ENCODE assay signal across 30 mouse cellular contexts in genomic region chr5:123180390-123180789, GRCm38 (mm10). TPM values are rescaled to one million over a fixed set of nuclear protein-coding genes. Genes with fewer than 3 reads are reported as not detected.
A peak's percentile ranks its signal among the peaks of the same experiment; 100 is the strongest.
DNase-seq lines count a peak whose midpoint lies in the region; ATAC-seq and TF ChIP-seq lines count a peak whose summit lies in the region.
"Had no signal": no experiment of that assay in that cellular context is flagged by ENCODE, and none has a peak within 500 bp of the region (broad histone marks: within the 10 kb centered on the region; RNA-seq: fewer than 3 reads in every experiment).

No protein-coding gene starts in this region.

- no peaks in the 10 kb centered on the region for H3K36me3 ChIP-seq in kidney, adult 2 months (ENCODE audit: control insufficient read depth, insufficient read depth, low read length)
- H3K36me3 ChIP-seq in kidney, embryonic 16.5 days (ENCODE audit: insufficient read depth, low read length) = no peaks in the 10 kb centered on the region
- H3K36me3 ChIP-seq in liver, adult 2 months (ENCODE audit: control insufficient read depth, insufficient read depth, low read length) = peaks cover 44% of the 10 kb centered on the region
- no peaks in the 10 kb centered on the region for H3K36me3 ChIP-seq in liver, embryonic 12.5 days
- H3K36me3 ChIP-seq in liver, embryonic 16.5 days (ENCODE audit: control insufficient read depth, insufficient read depth) = no peaks in the 10 kb centered on the region; the same call in 1 of the 2 replicates
- H3K36me3 ChIP-seq in liver, postnatal 0 days (replicated peaks; ENCODE audit: insufficient read depth, low read length) = peaks cover 12% of the 10 kb centered on the region
- H3K36me3 ChIP-seq: embryonic facial prominence, embryonic 12.5 days; embryonic facial prominence, embryonic 15.5 days; forebrain, embryonic 12.5 days; heart, embryonic 10.5 days; heart, embryonic 13.5 days had no signal

- H3K4me1 ChIP-seq in kidney, adult 2 months (ENCODE audit: control insufficient read depth, insufficient read depth, low read length) = no peaks in the 10 kb centered on the region
- no peaks in the 10 kb centered on the region for H3K4me1 ChIP-seq in kidney, embryonic 16.5 days (ENCODE audit: insufficient read depth, low read length)
- peaks cover 23% of the 10 kb centered on the region for H3K4me1 ChIP-seq in liver, adult 2 months (ENCODE audit: control insufficient read depth, insufficient read depth, low read length)
- peaks cover 14% of the 10 kb centered on the region; the same call in 1 of the 2 replicates for H3K4me1 ChIP-seq in liver, embryonic 12.5 days
- H3K4me1 ChIP-seq in liver, embryonic 16.5 days (ENCODE audit: control insufficient read depth, low read depth, low read length) = peaks cover 4% of the 10 kb centered on the region
- no peaks in the 10 kb centered on the region; the same call in 1 of the 2 replicates for H3K4me1 ChIP-seq in liver, postnatal 0 days (ENCODE audit: insufficient read depth)
- H3K4me1 ChIP-seq: embryonic facial prominence, embryonic 12.5 days; embryonic facial prominence, embryonic 15.5 days; forebrain, embryonic 12.5 days; heart, embryonic 10.5 days; heart, embryonic 13.5 days had no signal

- H3K79me2 ChIP-seq in liver, adult 2 months (ENCODE audit: control insufficient read depth, insufficient read depth, low read length) = peaks cover 3% of the 10 kb centered on the region; the same call in 1 of the 2 replicates

- H3K27ac ChIP-seq in kidney, adult 2 months (ENCODE audit: insufficient read depth, low read depth, low read length) = no peak overlapping the region
- no peak overlapping the region for H3K27ac ChIP-seq in kidney, embryonic 16.5 days (ENCODE audit: low read length)
- H3K27ac ChIP-seq in liver, adult 2 months (replicated peaks; ENCODE audit: insufficient read depth, low read depth, low read length) = peak overlapping the region; percentile 84
- no peak overlapping the region for H3K27ac ChIP-seq in liver, embryonic 12.5 days
- no peak overlapping the region for H3K27ac ChIP-seq in liver, embryonic 16.5 days (ENCODE audit: low read length)
- H3K27ac ChIP-seq in liver, postnatal 0 days (ENCODE audit: low read depth) = 0 out of 2 replicates have a peak overlapping the region, but pooled peaks have one; percentile 92
- H3K27ac ChIP-seq: embryonic facial prominence, embryonic 12.5 days; embryonic facial prominence, embryonic 15.5 days; forebrain, embryonic 12.5 days; heart, adult 2 months; heart, embryonic 10.5 days; heart, embryonic 13.5 days; hindbrain, embryonic 14.5 days had no signal

- H3K27me3 ChIP-seq in kidney, adult 2 months (replicated peaks; ENCODE audit: control insufficient read depth, insufficient read depth, low read length) = no peaks in the 10 kb centered on the region
- no peaks in the 10 kb centered on the region for H3K27me3 ChIP-seq in kidney, embryonic 16.5 days (ENCODE audit: insufficient read depth, low read length)
- H3K27me3 ChIP-seq in liver, adult 2 months (ENCODE audit: control insufficient read depth, insufficient read depth, low read length) = no peaks in the 10 kb centered on the region
- peaks cover 28% of the 10 kb centered on the region for H3K27me3 ChIP-seq in liver, embryonic 12.5 days (replicated peaks)
- no peaks in the 10 kb centered on the region; the same call in 1 of the 2 replicates for H3K27me3 ChIP-seq in liver, embryonic 16.5 days (ENCODE audit: control insufficient read depth, insufficient read depth, low read depth, low read length)
- no peaks in the 10 kb centered on the region for H3K27me3 ChIP-seq in liver, postnatal 0 days (ENCODE audit: insufficient read depth, low read length)
- H3K27me3 ChIP-seq: embryonic facial prominence, embryonic 12.5 days; embryonic facial prominence, embryonic 15.5 days; forebrain, embryonic 12.5 days had no signal

- H3K9ac ChIP-seq in kidney, embryonic 16.5 days (replicated peaks; ENCODE audit: low read length) = no peak overlapping the region
- H3K9ac ChIP-seq in liver, adult 2 months (ENCODE audit: low read depth, low read length) = peak overlapping the region; percentile 79
- H3K9ac ChIP-seq in liver, embryonic 12.5 days = no peak overlapping the region
- H3K9ac ChIP-seq in liver, embryonic 16.5 days (ENCODE audit: low read depth, low read length) = no peak overlapping the region
- peak overlapping the region; percentile 63 for H3K9ac ChIP-seq in liver, postnatal 0 days (replicated peaks)
- H3K9ac ChIP-seq: embryonic facial prominence, embryonic 12.5 days; embryonic facial prominence, embryonic 15.5 days; forebrain, embryonic 12.5 days; heart, embryonic 13.5 days; hindbrain, embryonic 14.5 days had no signal

- DNase-seq in kidney, adult 2 months = peak; percentile 61
- peak; percentile 70 for DNase-seq in liver, adult 2 months (ENCODE audit: extremely low read depth, low read depth, low spot score)
- no peak for DNase-seq in liver, postnatal 0 days
- DNase-seq: adrenal gland, adult 2 months; adrenal gland, postnatal 14 days; cerebellum, adult 11 months; cerebellum, adult 2 months; cerebellum, adult 9-11 months; cerebellum, postnatal 25 days; gastrocnemius, postnatal 10 days; gastrocnemius, postnatal 36 days; heart, adult 2 months; heart, postnatal 14 days; heart, postnatal 4 days had no signal

- TF ChIP-seq POLR2A in kidney, adult 2 months (IDR thresholded peaks at IDR 0.05; ENCODE audit: low read depth, low read length) = no peak
- TF ChIP-seq POLR2A in liver, adult 2 months (IDR thresholded peaks at IDR 0.05; ENCODE audit: extremely low read depth, insufficient read depth, low read length) = peak; percentile 77

- no peak for TF ChIP-seq CTCF in kidney, adult 2 months (conservative IDR thresholded peaks at IDR 0.05; ENCODE audit: insufficient read depth, insufficient read length, low read depth, low read length)
- TF ChIP-seq CTCF in liver, adult 2 months (IDR thresholded peaks at IDR 0.05; ENCODE audit: low read depth, low read length) = 0 out of 2 replicates have a peak, but pooled peaks have one; percentile 29
- no peak for TF ChIP-seq CTCF in liver, postnatal 0 days (IDR thresholded peaks at IDR 0.05; ENCODE audit: low read depth)

- H3K4me3 ChIP-seq in kidney, adult 2 months (ENCODE audit: insufficient read depth, low read depth, low read length) = peak overlapping the region; percentile 19; the same call in 1 of the 2 replicates
- H3K4me3 ChIP-seq in kidney, embryonic 16.5 days (ENCODE audit: low read length) = no peak overlapping the region
- peak overlapping the region; percentile 51 for H3K4me3 ChIP-seq in liver, adult 2 months (ENCODE audit: insufficient read depth, low read depth, low read length)
- H3K4me3 ChIP-seq in liver, embryonic 12.5 days = no peak overlapping the region
- peak overlapping the region; percentile 1; the same call in 1 of the 2 replicates for H3K4me3 ChIP-seq in liver, embryonic 16.5 days (ENCODE audit: low read depth, low read length)
- H3K4me3 ChIP-seq in liver, postnatal 0 days (ENCODE audit: low read depth, low read length) = no peak overlapping the region
- H3K4me3 ChIP-seq: embryonic facial prominence, embryonic 12.5 days; embryonic facial prominence, embryonic 15.5 days; forebrain, embryonic 12.5 days; heart, adult 2 months; heart, embryonic 10.5 days; heart, embryonic 13.5 days had no signal

- no peak for TF ChIP-seq EP300 in liver, postnatal 0 days (IDR thresholded peaks at IDR 0.05; ENCODE audit: low read depth)

- peaks cover 5% of the 10 kb centered on the region; the same call in 1 of the 2 replicates for H3K9me3 ChIP-seq in kidney, embryonic 16.5 days (ENCODE audit: low read length)
- no peaks in the 10 kb centered on the region for H3K9me3 ChIP-seq in liver, embryonic 12.5 days (replicated peaks)
- H3K9me3 ChIP-seq in liver, embryonic 16.5 days (replicated peaks; ENCODE audit: control insufficient read depth, low read length) = no peaks in the 10 kb centered on the region
- H3K9me3 ChIP-seq in liver, postnatal 0 days (ENCODE audit: low read length) = no peaks in the 10 kb centered on the region
- H3K9me3 ChIP-seq: embryonic facial prominence, embryonic 12.5 days; embryonic facial prominence, embryonic 15.5 days; forebrain, embryonic 12.5 days; heart, embryonic 10.5 days; heart, embryonic 13.5 days had no signal

- 91% methylated on average over 15 of the region's 15 CpGs for WGBS in kidney, adult 2 months
- WGBS in kidney, embryonic 16.5 days = 92% methylated on average over 15 of the region's 15 CpGs
- WGBS in liver, adult 2 months = 39% methylated on average over 15 of the region's 15 CpGs
- 81% methylated on average over 15 of the region's 15 CpGs for WGBS in liver, embryonic 12.5 days (ENCODE audit: insufficient replicate concordance)
- 78% methylated on average over 15 of the region's 15 CpGs for WGBS in liver, embryonic 16.5 days (ENCODE audit: insufficient replicate concordance)
- 87% methylated on average over 15 of the region's 15 CpGs for WGBS in liver, postnatal 0 days (ENCODE audit: insufficient replicate concordance)

- no peak for ATAC-seq in kidney, embryonic 16.5 days (ENCODE audit: low FRiP score, low TSS enrichment)
- no peak for ATAC-seq in liver, embryonic 12.5 days
- no peak for ATAC-seq in liver, embryonic 16.5 days (ENCODE audit: low read depth)
- ATAC-seq in liver, postnatal 0 days = no peak
- ATAC-seq: CD4-positive, CD25-positive, alpha-beta regulatory T cell, adult 4 months; forebrain, embryonic 16.5 days had no signal

- H3K4me2 ChIP-seq in kidney, embryonic 16.5 days (replicated peaks; ENCODE audit: low read depth, low read length) = no peak overlapping the region
- H3K4me2 ChIP-seq in liver, embryonic 12.5 days = no peak overlapping the region
- H3K4me2 ChIP-seq in liver, embryonic 16.5 days (ENCODE audit: low read depth, low read length) = peak overlapping the region; percentile 18; the same call in 1 of the 2 replicates
- peak overlapping the region; percentile 59 for H3K4me2 ChIP-seq in liver, postnatal 0 days (ENCODE audit: low read depth, low read length)
- H3K4me2 ChIP-seq: embryonic facial prominence, embryonic 12.5 days; embryonic facial prominence, embryonic 15.5 days; forebrain, embryonic 12.5 days; heart, embryonic 13.5 days; hindbrain, embryonic 14.5 days had no signal

RNA-seq across cellular contexts. Expression of gene Hpd, which starts 2.1 kb away (rescaled TPM):
- 418 and 439 TPM in 2 replicates for polyA plus RNA-seq in kidney, adult 2 months (2012; rRNA removed)
- polyA plus RNA-seq in kidney, embryonic 16.5 days (2015; fragmentation: Nextera tagmentation; extraction: Ambion mirVana) = 0.23 and 0.29 TPM in 2 replicates
- 3,614 and 3,656 TPM in 2 replicates for total RNA-seq in liver, adult 2 months (2014; rRNA removed)
- polyA plus RNA-seq in liver, adult 2 months (2012; rRNA removed) = 3,813 and 5,374 TPM in 2 replicates
- polyA plus RNA-seq in liver, embryonic 12.5 days (2016; fragmentation: Nextera tagmentation; extraction: Ambion mirVana) = 5.9 and 6.1 TPM in 2 replicates
- polyA plus RNA-seq in liver, embryonic 16.5 days (2015; fragmentation: Nextera tagmentation; extraction: Ambion mirVana) = 110 and 129 TPM in 2 replicates
- 638 and 713 TPM in 2 replicates for polyA plus RNA-seq in liver, postnatal 0 days (2015; fragmentation: Nextera tagmentation; extraction: Ambion mirVana)
- total RNA-seq: common myeloid progenitor, adult 5-6 weeks; granulocyte monocyte progenitor cell, adult 5-6 weeks; heart, adult 2 months; heart, postnatal 4 days; MEL had no signal
- polyA plus RNA-seq: C2C12; CD4-positive, CD25-positive, alpha-beta regulatory T cell, adult 4 months; cerebellum, adult 2 months; embryonic facial prominence, embryonic 12.5 days; embryonic facial prominence, embryonic 15.5 days; forebrain, embryonic 12.5 days; forebrain, embryonic 16.5 days; hindbrain, embryonic 11.5 days; hindbrain, embryonic 14.5 days had no signal

RNA-seq across cellular contexts. Expression of gene Psmd9, which starts 11.2 kb away (rescaled TPM):
- 34.2 and 35.1 TPM in 2 replicates for polyA plus RNA-seq in kidney, adult 2 months (2012; rRNA removed)
- 86.9 and 87.9 TPM in 2 replicates for polyA plus RNA-seq in kidney, embryonic 16.5 days (2015; fragmentation: Nextera tagmentation; extraction: Ambion mirVana)
- total RNA-seq in liver, adult 2 months (2014; rRNA removed) = 29.8 and 39.8 TPM in 2 replicates
- 26.4 and 28.5 TPM in 2 replicates for polyA plus RNA-seq in liver, adult 2 months (2012; rRNA removed)
- polyA plus RNA-seq in liver, embryonic 12.5 days (2016; fragmentation: Nextera tagmentation; extraction: Ambion mirVana) = 77.4 and 77.8 TPM in 2 replicates
- 63.8 and 73.2 TPM in 2 replicates for polyA plus RNA-seq in liver, embryonic 16.5 days (2015; fragmentation: Nextera tagmentation; extraction: Ambion mirVana)
- 116 and 120 TPM in 2 replicates for polyA plus RNA-seq in liver, postnatal 0 days (2015; fragmentation: Nextera tagmentation; extraction: Ambion mirVana)

RNA-seq across cellular contexts. Expression of gene Setd1b, which starts 38.4 kb away (rescaled TPM):
- 6.7 and 8.8 TPM in 2 replicates for polyA plus RNA-seq in kidney, adult 2 months (2012; rRNA removed)
- 8.4 and 11.0 TPM in 2 replicates for polyA plus RNA-seq in kidney, embryonic 16.5 days (2015; fragmentation: Nextera tagmentation; extraction: Ambion mirVana)
- 1.8 and 3.8 TPM in 2 replicates for total RNA-seq in liver, adult 2 months (2014; rRNA removed)
- 6.0 and 7.2 TPM in 2 replicates for polyA plus RNA-seq in liver, adult 2 months (2012; rRNA removed)
- polyA plus RNA-seq in liver, embryonic 12.5 days (2016; fragmentation: Nextera tagmentation; extraction: Ambion mirVana) = 6.0 and 6.1 TPM in 2 replicates
- 3.5 and 4.1 TPM in 2 replicates for polyA plus RNA-seq in liver, embryonic 16.5 days (2015; fragmentation: Nextera tagmentation; extraction: Ambion mirVana)
- polyA plus RNA-seq in liver, postnatal 0 days (2015; fragmentation: Nextera tagmentation; extraction: Ambion mirVana) = 3.6 and 4.3 TPM in 2 replicates

RNA-seq across cellular contexts. Expression of gene Rhof, which starts 47.9 kb away (rescaled TPM):
- polyA plus RNA-seq in kidney, adult 2 months (2012; rRNA removed) = 12.1 and 13.4 TPM in 2 replicates
- polyA plus RNA-seq in kidney, embryonic 16.5 days (2015; fragmentation: Nextera tagmentation; extraction: Ambion mirVana) = 3.2 and 3.8 TPM in 2 replicates
- 0.09 and 0.87 TPM in 2 replicates for total RNA-seq in liver, adult 2 months (2014; rRNA removed)
- polyA plus RNA-seq in liver, adult 2 months (2012; rRNA removed) = 0.61 and 0.86 TPM in 2 replicates
- 3.9 and 4.8 TPM in 2 replicates for polyA plus RNA-seq in liver, embryonic 12.5 days (2016; fragmentation: Nextera tagmentation; extraction: Ambion mirVana)
- polyA plus RNA-seq in liver, embryonic 16.5 days (2015; fragmentation: Nextera tagmentation; extraction: Ambion mirVana) = 1.7 and 2.3 TPM in 2 replicates
- 2.1 and 2.4 TPM in 2 replicates for polyA plus RNA-seq in liver, postnatal 0 days (2015; fragmentation: Nextera tagmentation; extraction: Ambion mirVana)

Comparison
In these comparisons a context has a peak if more than half of its experiments do, and no peak if none do; other contexts are left out.
1. H3K27ac ChIP-seq: peak in liver, adult 2 months (single experiment) and liver, postnatal 0 days (single experiment); none in kidney, adult 2 months (single experiment), kidney, embryonic 16.5 days (single experiment), liver, embryonic 12.5 days (single experiment) and liver, embryonic 16.5 days (single experiment).
2. H3K4me3 ChIP-seq: peak in kidney, adult 2 months (single experiment), liver, adult 2 months (single experiment) and liver, embryonic 16.5 days (single experiment); none in kidney, embryonic 16.5 days (single experiment), liver, embryonic 12.5 days (single experiment) and liver, postnatal 0 days (single experiment).
3. H3K4me2 ChIP-seq: peak in liver, embryonic 16.5 days (single experiment) and liver, postnatal 0 days (single experiment); none in kidney, embryonic 16.5 days (single experiment) and liver, embryonic 12.5 days (single experiment).
4. H3K9ac ChIP-seq: peak in liver, adult 2 months (single experiment) and liver, postnatal 0 days (single experiment); none in kidney, embryonic 16.5 days (single experiment), liver, embryonic 12.5 days (single experiment) and liver, embryonic 16.5 days (single experiment).
5. RNA of gene Hpd, which starts 2.1 kb away (polyA plus RNA-seq): 3,813 to 5,374 TPM in liver, adult 2 months, 638 to 713 TPM in liver, postnatal 0 days, 418 to 439 TPM in kidney, adult 2 months and 110 to 129 TPM in liver, embryonic 16.5 days; 5.9 to 6.1 TPM in liver, embryonic 12.5 days and 0.23 to 0.29 TPM in kidney, embryonic 16.5 days; every median in the first group is over 10 times any median in the second.